Mouse (Mus musculus) 3134 (cell line): ENCODE results near the gene Epb41l2.

ENCODE experiments used
- DNase-seq: peaks from one replicate; pipeline ENCODE4 v3.0.0-alpha.2; 2011; ENCODE audit warnings: low spot score; ENCODE audit not compliant: insufficient read length; ENCODE audit errors: extremely low read depth

Gene Epb41l2

GRCm38 (mm10) chr10:25397767-25398690, 38.4 kb downstream of the Epb41l2 start:
- DNase-seq = no peak

- DNase-seq = no peak
Measured at GRCm38 (mm10) chr10:25399016-25399415, 39.4 kb downstream of the Epb41l2 start.

- no peak for DNase-seq
Measured at GRCm38 (mm10) chr10:25400076-25400475, 40.5 kb downstream of the Epb41l2 start.

GRCm38 (mm10) chr10:25400646-25401045, 41.0 kb downstream of the Epb41l2 start:
- DNase-seq = no peak

- no peak for DNase-seq
Measured at GRCm38 (mm10) chr10:25401356-25401755, 41.8 kb downstream of the Epb41l2 start.

DNA sequence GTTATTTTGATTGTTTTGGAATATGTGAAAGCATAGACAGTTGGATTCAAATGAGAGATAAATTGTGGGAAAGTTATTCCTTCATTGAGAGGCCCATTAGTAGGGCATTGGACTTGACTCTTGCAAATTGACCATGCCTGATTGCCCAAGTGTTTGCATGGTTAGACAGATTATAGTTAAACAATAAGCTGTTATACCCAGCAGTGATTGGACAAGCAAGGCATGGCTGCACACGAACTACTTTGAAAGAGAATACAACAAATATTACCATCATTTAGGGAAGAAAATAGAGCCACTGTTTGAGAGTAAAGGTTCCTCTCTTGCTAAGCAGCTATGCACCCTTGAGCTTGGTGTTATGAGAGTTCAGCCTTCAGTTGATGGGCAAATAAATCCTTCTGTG, 43.3 kb downstream of the Epb41l2 start:
- no peak for DNase-seq

DNA sequence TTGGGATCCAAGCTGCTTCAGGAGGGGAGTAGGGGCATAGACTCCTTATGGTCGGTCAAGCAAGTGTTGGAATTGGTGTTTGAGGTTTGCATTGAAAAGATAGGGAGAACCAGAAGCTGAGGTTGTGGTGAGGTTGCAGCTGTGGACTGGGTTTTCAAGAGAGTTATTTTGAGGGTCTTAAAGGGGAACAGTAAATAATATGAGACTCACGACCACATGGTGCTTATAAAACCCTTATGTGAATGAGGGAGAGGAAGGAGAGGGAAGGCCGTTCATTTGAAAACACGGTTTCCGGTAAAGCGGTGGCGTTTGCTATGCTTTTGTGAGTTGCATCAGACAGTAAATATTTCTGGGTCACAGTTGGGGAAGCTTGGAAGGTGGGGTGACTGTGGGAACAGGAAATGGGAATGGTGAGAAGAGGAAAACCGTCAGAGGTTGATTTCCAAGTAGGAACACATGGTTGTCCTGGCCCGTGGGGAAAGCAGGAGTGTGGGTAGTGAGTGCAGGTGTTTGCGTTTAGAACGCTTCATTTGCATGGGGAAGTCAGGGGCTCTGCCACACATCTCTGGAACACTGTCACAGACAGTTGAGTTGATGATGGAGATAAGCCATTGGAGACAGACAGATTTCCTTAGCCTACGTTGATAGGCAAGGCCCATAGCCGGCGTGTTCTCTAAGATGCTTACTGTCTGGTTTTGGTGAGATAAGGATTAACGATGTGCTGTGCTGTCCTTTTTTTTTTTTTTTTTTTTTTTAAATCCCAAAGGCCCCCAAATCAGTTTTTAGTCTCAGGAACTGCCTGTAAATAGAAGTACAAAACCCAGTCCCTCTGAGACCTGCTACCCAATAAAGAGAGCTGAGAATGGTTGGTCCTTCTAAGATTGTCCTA, 44.5 kb downstream of the Epb41l2 start:
- DNase-seq = no peak

- DNase-seq = no peak
Measured at GRCm38 (mm10) chr10:25404702-25405098, 45.1 kb downstream of the Epb41l2 start.

DNA sequence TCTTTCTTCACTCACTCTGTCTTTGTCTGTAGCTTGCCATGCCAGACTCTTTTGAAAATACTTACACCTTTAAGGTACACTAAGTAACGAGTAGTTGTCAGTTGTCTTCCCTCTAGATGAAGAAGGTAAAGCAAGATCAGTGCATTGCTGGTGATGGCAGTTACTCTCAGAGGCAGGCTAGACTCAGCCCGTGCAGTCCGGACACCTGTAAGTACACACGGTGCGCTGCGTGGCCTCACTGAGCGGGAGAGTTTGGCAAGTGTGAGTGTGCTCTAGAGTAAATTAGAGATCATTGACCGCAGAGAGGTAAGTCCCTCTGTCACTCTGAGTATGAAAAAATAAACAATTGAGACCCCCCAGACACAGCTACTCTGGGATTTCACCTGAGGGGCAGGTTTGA, 46.0 kb downstream of the Epb41l2 start:
- no peak for DNase-seq

DNA sequence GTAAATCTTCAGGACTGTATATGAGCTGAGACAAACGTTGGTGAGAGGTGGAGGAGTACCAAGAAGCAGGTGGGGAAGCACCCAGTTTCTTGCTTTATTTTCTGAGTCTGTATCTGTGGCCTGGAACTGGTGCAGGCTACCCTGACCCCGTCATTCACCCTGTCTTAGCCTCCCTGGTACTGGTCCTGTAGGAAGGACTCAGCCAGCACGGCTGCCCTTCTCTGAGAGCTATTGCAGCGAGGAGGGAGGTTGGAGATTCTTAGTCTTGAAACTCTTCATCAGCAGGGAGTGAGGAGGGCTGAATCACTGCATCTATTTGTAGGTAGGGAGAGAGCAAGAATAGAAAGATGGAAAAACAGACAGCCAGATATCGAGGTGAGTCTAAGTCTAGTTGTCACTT, 47.1 kb downstream of the Epb41l2 start:
- DNase-seq = no peak

GRCm38 (mm10) chr10:25408136-25408650, 48.6 kb downstream of the Epb41l2 start:
- DNase-seq = no peak

DNA sequence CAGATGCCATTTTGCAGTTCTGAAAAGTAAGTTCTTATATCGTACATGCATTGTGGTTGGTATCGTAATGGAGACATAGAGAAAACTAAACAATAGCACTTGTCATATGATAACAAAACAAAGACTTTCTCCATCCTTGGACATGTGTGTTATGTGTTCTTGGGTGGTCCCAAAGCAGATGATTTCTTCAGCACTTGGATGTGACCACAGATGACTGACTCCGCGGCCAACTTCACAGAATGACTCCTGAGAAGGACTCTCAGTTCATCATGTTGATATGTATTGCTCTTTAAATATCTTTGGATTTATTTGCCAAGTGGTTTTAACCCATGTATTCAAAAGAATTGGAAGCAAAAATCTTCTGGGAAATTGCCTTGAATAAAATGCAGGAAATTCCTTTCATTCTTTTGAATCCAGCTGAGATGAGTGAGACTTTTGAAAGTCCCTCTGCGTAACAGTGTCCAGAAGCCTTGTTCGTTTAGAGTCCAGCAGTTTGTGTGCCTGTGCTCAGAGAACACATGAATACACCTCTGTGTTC, 52.3 kb downstream of the Epb41l2 start:
- DNase-seq = no peak

- no peak for DNase-seq
Measured at GRCm38 (mm10) chr10:25415188-25415717, 55.7 kb downstream of the Epb41l2 start.

DNA sequence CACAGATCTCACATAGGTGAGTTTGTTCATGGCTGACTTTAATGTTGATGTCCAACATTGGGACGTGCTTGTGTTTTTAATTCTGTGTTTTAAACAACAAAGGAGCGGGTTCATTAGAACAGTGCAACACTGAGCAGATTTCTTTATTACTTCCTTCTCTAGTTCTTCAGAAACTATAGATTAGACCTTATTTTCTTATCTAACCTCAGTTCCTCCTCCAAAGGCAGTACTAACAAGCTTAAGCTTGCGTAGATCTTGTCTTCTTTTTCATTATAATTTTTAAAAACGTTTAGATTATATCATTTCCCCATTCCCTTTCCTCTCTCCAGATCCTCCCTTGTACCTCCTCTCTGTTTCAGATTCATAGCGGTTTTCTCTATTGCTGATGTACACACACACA, 57.1 kb downstream of the Epb41l2 start:
- no peak for DNase-seq

GRCm38 (mm10) chr10:25426058-25426457, 66.5 kb downstream of the Epb41l2 start:
- no peak for DNase-seq

DNA sequence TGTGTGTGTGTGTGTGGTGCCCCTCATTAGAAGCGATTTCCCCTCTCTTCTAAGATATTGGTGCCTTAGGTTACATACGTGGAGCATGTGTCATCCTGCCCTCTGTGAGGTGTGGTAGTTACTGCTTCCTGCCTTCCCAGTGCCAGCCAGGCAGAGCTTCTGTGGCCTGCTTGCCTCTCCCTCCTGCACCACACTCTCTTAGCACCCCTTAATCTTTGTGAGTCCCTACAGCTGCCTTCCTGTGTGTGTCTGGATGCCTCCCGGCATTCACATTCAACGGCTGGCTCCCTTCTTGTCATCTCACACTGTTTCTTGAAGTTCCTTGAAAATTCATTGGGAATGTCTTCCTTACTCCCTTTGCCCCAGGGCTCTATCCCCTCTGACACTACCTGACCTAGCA, 67.2 kb downstream of the Epb41l2 start:
- peak; percentile 52 for DNase-seq

- DNase-seq = no peak
Measured at GRCm38 (mm10) chr10:25427523-25427922, 67.9 kb downstream of the Epb41l2 start.

DNA sequence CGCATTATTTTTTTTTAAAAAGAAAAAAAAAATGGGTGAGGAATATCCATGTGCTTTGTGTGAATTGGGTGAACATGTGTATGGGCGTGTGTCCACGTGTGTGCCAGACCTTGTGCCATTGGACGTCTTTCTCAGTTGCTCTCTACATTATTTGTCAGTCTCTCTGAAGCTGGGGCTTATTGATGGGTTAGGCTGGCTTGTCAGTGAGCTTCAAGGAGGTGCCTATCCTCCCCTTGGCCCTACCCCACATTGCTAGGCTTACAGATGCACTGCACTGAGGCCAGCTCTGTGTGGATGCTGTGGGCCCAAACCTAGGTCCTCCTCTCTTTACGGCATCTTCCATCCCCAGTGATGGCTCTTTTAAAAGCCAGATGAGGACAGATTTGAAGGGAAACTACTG, 69.1 kb downstream of the Epb41l2 start:
- no peak for DNase-seq

GRCm38 (mm10) chr10:25429346-25429745, 69.7 kb downstream of the Epb41l2 start:
- no peak for DNase-seq

DNA sequence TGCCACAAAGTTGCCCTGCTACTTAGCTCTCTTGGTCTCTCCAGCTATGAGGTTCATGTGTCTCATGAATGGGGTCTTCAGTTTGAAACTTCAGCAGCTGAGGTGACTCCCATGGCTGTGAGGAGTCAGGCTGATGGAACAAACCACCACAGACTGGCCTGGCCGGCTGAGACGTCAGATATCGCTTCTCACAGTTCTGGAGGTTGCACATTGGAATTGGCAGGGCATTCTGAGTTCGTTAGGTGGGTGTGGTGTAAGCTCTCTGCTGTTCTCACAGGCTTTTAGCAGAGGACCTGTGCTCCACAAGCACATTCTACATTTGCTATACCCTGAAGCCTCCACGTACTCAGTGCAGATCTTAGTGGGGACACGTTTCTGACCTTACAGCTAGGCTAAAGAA, 71.3 kb downstream of the Epb41l2 start:
- no peak for DNase-seq

DNA sequence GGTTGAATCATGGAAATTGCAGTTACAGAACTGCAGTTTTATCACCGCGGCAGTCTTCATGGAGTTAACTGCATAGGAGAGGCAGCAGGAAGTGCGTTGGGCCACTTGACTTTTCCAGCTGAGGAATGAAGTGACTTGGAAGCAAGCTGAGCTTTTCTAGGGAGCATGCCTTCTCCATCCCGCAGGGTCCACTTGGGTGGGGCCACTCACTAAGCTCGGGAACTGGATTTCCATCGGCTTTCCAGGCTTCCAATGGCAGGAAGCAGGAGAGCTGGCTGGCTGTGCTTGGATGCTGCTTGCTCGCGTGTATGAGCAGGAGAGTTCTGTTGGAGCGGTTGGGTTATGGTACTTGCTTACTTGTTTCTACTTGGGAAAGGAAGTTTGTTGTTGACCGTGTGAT, 72.8 kb downstream of the Epb41l2 start:
- peak; percentile 19 for DNase-seq
